Mouse (Mus musculus): ENCODE measurements around the gene Sstr4.

Gene Sstr4

GRCm38 (mm10) chr2:148425709-148426382, 30.7 kb downstream of the Sstr4 start:
- in situ Hi-C loops (cut with MboI; ENCODE audit: low sequenced_read_pairs): no loop called here

DNA sequence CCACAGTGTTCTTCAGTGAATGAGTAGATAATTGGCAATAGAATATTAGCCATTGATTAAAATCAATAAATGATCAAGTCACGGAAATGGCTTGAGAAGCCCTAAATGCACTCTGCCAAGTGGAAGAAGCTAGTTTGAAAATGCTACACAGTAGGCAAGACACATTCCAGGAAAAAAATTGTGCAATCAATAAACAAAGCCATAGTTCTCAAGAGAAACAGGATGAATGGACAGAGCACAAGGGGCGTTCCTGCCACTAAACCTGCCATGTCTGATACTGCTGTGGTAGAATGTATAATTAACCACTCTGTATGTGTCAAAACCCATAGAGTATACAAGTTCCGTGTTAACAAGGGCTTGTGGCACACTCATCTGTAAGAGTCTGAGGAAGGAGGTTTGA, 32.4 kb downstream of the Sstr4 start:
- in situ Hi-C loops (cut with MboI; ENCODE audit: low sequenced_read_pairs): no loop called here

DNA sequence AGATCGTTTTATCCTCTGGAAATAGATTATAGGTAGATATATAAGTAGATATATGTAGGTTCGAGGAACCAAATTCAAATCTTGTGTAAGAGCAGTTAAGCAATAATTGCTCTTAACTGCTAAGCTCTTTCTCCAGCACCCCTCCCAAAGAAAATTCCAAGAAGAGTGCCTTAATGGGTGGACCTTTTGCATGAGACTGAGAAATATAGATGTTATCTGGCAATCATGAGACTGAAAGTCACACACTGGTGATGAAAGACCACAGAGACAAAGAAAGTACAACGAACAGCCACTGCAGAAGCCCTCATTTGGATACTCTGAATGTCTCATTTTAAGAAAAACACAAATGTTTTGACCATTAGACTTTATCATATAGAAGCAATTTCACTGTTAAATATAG, 33.4 kb downstream of the Sstr4 start:
- in situ Hi-C loops (cut with MboI; ENCODE audit: low sequenced_read_pairs): no loop called here

DNA sequence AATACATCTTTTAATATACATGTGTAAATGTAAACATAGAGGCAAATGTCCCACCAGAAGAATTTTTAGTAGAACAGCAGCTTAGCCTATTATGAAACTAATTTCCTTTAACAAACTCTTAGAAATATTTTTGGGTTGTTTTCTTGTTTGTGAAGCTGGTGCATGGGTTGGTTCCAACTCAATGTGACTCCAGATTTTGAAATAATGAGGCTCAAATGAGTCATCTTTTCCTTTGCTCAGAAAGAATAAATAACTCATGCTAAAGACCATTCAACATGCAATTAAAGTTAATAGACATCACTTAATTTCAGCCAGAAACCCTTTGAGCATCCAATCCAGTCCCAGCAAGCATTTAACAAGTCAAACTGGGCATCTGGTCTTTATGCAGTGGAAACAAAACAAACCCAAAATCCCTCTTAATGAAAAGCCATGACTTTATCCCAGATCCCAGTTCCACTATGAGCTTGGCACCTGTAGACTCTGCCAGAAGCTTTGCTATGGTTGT, 33.9 kb downstream of the Sstr4 start:
- in situ Hi-C loops (cut with MboI; ENCODE audit: low sequenced_read_pairs): no loop called here

DNA sequence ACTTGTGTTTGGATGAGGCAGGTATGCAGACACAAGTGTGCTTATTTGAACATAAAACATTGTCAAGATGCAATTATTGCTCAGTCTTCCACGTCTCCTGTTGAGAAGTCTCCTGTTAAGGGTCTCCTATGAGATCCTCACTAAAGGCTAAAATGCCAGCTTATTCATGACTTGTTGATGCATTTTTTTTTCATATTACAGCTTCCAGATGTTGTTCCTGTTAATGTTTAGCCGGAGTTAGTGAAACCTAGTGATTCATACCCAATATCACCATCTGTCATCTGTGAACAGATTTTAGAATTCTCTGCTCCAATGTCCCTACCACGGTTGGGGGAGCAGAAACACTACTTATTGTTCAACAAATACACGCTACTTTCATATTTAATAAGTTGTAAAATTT, 35.8 kb downstream of the Sstr4 start:
- in situ Hi-C loops (cut with MboI; ENCODE audit: low sequenced_read_pairs): no loop called here

DNA sequence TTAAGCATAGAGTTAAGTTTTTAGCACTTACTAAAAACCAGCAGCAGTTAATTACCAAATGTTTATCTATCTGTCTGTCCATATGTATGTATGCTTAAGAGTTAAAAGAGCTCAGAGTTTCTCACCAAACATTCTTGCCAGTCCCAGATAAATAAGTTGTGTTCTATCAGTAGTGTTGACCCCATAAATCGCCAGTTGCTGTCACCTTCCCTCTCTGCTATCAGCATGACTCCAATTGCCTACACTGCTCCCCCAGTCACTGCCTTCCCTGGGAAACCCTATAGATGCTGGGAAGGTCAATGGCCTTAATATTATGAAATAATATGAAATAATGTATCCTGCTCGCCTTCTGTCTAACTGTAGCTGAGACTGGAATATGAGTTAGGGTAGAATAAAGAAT, 37.2 kb downstream of the Sstr4 start:
- in situ Hi-C loops (cut with MboI; ENCODE audit: low sequenced_read_pairs): no loop called here

DNA sequence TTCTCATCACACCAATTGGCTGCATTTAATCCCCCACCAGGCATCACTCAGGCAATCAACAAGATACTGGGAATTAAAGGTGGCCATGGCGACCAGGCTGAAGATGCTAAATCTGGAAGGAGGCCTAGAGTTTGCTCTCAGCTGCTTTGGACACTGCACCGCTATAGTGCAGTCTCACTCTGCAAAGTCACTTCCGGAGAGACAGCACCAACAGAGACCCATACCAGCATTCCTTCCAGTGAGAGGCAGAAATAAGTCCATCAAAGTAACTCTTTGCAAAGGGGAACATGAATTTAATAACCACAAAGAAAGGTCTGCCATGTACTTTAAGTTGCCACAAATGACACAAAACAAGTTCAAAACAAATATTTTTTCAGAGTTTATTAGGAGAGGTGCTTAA, 41.1 kb downstream of the Sstr4 start:
- in situ Hi-C loops (cut with MboI; ENCODE audit: low sequenced_read_pairs): no loop called here

DNA sequence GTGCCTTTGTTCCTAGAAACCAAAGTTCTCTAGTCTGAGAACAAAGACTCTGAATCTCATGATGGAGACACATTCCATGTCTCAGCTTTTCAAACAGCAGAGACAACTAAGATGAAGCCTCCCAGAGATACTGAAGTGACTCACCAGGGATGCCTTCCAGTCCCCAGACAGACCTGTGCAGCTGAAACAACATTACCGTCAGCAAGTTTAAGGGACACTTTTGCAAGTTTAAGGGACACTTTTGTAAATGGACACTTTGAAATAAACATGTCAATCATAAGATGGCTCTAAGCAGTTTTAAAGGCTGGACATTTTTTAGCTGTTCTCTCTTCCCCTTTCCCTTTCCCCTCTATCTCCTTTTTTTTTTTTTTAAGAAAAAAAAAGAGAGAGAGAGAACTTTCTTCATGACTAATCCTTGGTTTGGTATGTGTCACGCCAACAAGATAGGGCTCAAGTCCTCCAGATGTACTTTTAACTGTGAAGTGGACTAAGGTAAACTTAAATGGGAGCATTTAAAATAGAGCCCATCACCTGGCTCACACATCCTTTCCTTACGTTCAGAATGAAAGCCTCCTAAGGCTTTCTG, 44.6 kb downstream of the Sstr4 start:
- in situ Hi-C loops (cut with MboI; ENCODE audit: low sequenced_read_pairs): no loop called here

DNA sequence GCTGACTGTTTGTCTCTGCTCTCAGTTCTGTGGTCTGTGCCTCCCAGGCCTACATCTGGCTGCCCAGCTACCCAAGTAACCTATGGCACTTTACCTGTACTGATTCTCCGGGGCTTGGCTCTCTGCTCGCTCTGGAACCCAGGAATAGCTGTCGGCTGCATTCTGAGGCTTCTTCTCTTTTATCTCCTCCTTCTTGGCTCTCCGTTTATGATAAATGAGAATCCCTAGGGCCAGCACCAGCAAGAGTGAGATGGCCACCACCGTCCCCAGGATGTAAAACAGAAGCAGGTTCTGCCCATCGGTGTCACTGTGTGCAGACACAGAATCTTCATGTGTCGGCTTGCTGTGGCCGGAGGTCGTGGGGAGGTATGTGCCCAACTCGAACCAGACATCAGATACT, 46.3 kb downstream of the Sstr4 start:
- in situ Hi-C loops (cut with MboI; ENCODE audit: low sequenced_read_pairs): no loop called here

DNA sequence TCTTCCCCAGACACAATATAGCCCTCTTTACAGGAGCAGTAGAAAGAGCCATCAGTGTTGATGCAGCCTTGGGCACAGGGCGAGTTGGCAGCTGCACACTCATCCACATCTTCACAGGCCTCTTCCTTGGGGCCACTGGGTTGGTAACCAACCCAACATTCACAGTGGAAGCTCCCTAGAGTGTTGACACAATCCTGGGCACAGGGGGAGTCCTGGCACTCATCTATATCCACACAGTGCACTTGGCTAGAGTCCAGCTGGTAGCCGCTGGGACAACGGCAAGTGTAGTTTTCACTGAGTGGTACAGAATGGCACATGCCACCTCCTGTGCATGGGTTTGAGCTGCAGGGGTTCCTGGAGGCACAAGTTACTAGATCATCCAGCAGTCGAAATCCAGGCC, 47.0 kb downstream of the Sstr4 start:
- in situ Hi-C loops (cut with MboI; ENCODE audit: low sequenced_read_pairs): no loop called here

DNA sequence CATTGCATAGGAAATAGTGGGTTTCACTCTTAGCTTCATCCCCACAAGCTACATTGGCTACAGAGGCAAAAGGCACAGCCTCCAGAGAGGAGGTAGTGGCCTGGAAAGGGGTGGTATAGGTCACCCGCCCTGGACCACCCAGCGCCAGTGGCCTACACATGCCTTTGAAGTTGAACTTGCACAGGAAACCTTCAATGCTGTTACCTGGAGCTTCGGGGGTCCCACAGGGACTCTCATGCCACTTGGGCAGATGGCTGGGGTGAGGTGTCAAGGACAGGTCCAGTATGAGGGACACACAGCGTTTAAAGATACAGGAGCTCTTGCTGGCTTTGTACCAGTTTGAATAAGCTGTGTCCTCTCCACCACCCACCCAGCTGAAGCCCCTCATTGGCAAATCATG, 47.6 kb downstream of the Sstr4 start:
- in situ Hi-C loops (cut with MboI; ENCODE audit: low sequenced_read_pairs): no loop called here

DNA sequence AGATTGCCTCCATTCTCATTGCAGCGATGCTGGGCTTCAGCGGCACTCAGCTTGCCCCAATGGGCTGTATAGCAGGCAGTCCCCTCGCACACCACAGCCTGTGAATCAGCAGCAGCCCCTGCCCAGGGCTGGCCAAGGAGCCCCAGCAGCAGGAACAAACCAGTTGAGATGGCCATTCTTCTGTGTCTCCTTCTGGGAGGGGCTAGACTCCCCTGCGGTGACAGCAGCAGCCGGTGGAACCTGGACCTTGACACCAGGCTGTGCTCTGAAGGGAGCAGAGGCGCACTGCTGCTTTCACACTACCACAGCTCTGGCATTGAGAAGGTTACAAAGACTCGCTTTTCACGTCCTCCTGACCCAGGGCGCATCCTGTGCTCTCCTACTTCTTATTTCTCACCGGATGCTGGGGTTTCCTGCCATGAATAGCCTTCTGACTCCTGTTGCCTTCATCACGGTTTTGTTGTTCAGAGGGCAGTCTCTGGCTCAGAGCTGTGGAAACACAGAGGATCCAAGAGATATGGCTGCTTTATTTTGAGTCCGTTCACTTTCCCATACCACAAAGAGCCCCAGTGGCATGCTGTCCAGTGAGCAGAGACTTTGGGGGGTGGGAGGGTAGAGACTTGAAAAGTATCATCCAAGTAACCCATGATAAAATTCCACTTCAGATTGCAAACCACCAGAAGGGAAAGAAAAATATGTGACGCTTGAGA, 48.3 kb downstream of the Sstr4 start, which contains the start of gene Cd93:
TSS of gene Cd93 (minus strand) at position 315 of the 710 bp plus-strand sequence.
- in situ Hi-C loops (cut with MboI; ENCODE audit: low sequenced_read_pairs): no loop called here

DNA sequence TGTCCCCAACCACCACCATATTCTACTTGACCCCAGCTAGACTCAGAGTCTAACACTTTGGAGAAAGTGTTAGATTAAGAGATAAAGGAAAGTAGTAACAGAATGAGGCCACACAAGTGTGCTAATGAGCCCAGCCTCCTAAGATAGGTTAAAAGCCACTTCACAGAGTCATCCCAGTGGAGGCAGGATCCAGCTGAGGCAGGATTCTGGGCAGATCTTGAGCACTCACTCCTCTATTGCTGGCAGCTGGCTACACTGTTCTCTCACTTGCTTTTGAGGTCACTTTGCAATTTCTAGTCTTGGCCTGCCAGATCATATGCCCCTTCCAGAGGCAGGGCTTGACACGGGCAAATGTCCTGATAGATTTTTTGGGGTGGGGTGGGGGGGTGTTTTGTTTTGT, 49.3 kb downstream of the Sstr4 start:
- in situ Hi-C loops (cut with MboI; ENCODE audit: low sequenced_read_pairs): no loop called here

GRCm38 (mm10) chr2:148445616-148446015, 50.5 kb downstream of the Sstr4 start:
- in situ Hi-C loops (cut with MboI; ENCODE audit: low sequenced_read_pairs): no loop called here
